Mouse (Mus musculus) thymus, postnatal 36 days (tissue): ENCODE data around the gene Rbm18.
"Not testable (repeated sequence)": the region's sequence is repeated elsewhere in the genome, so short reads cannot be mapped to it uniquely, and the experiment has no call there.

Experiments used
- DNase-seq, 2 experiments: peaks; one replicate each; pipeline ENCODE4 v3.0.0; 2022; ENCODE audit warnings: mixed read lengths in 2 of 2

Gene Rbm18

DNA sequence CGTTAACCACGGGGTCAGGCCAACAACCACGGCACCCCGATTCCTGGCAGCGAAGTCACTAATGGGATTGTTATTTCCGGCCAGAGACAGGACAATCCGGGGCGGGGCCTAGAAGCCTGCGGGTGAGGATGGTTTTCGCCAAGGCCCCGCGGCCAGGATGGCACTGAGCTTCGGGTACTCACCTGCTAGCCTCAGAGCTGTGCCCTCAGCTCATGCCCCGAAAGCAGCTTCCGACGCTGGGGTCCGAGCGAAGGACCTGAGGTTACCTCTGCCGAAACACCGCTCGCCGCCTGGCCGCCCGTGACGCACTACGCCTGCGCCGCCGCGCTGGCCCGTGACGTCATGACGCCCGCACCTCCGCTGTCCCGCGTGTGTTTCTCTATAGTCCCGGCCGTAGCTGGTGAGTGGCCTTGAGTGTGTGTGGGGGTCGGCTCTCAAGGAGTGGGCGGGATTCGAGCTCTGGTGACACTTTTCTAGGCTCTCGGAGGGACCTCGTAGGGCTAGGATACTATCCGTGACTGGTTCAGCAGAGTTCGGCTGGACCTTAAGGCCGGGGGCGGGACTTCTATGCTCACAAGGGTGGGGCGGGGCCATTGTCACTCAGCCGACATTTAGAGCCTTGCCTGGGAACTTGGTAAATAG, at the start of gene Rbm18, which contains the start of gene Mrrf:
Gene Rbm18 (minus strand): TSS at position 474 of the 642 bp plus-strand sequence.
Gene Mrrf (plus strand): TSS at position 90 of the 642 bp plus-strand sequence.
- peak; percentile 87 to 90 for DNase-seq

DNA sequence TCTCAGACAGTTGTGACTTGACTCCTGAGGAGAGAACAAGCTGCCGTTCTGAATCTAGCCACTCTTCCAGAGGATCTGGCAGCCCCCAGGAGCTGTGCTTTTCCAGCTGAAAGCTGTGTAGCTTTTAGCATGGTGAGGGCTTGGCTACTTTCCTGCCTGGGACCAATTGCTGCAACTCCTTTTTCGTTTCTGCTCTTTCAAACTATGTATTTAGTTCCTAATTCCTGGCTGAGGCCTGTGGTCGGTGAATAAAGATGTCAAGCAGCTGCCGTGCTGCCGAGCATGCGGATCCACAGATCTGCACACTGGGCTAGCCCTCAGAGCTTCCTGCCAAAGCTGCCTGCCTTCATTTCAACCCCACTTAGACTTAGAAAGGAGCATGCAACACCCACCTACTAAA, 48.3 kb upstream of the Rbm18 start:
- no peak for DNase-seq

GRCm38 (mm10) chr2:36184192-36184591, 47.6 kb upstream of the Rbm18 start:
- DNase-seq, result no peak

DNA sequence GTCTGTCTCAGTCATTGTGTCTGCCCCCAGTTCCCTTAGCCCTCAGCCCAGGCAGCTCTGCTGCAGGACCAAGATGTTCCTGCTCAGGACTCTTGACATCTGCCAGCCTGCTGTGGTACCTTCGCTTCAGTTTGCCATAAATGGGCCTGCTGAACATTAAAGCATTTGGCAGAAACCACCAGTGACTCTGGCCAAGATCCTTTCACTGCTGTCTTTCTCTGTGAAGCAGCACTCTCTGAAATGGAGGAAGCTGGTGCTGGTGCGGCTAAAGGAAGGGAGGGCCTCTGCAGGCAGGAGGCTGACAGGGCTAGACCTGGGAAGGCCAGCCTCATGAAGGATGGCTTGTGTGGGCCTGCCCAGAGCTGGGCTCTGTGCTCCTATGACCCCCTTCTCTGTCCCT, 46.7 kb upstream of the Rbm18 start:
- no peak for DNase-seq

GRCm38 (mm10) chr2:36181587-36182368, 45.2 kb upstream of the Rbm18 start:
- not testable (repeated sequence) for DNase-seq

DNA sequence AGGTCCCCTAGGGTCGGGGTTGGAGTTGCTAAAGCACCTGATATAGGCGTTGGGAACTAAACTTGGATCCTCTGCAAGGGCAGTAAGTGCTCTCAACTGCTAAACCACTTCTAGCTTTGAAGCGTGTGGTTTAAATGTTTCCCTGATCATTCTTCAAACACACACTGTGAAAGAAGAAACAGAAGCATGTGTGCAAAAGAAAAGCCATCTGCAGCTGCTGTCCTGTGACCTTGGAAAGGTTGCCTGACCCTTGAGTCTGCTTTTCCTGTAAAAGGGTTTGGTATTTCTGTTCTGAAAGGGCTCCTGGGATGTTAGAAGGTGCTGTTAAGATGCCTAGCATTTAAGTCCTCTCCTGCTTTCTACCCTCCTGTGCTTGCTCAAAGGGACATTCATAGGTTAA, 42.9 kb upstream of the Rbm18 start:
- DNase-seq, result no peak

GRCm38 (mm10) chr2:36172574-36172973, 36.0 kb upstream of the Rbm18 start:
- DNase-seq, result no peak

GRCm38 (mm10) chr2:36172136-36172535, 35.6 kb upstream of the Rbm18 start:
- no peak for DNase-seq

DNA sequence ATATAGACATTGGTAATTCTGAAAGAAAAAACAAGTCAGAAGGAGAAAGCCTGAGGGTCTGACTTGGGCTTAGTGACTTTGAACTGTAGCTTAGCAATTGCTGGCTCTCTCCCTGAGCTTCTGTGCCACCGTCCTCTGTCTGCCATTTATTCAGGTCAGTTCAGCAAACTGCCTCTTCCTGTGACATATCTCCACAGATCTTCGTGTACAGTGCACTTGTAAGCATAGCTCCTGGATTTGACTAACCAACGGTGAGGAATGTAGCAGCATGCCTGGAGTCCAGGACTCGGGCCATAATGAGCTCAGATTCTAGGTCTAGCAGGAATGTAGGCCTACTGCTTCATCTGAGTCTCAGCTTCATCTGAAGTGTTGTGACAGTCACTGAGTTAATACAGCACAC, 32.6 kb upstream of the Rbm18 start:
- DNase-seq, result no peak

GRCm38 (mm10) chr2:36167990-36168618, 31.5 kb upstream of the Rbm18 start:
- no peak for DNase-seq

- DNase-seq, result no peak
These were observed 22.8 kb upstream of the Rbm18 start for GRCm38 (mm10) chr2:36159336-36159735.

DNA sequence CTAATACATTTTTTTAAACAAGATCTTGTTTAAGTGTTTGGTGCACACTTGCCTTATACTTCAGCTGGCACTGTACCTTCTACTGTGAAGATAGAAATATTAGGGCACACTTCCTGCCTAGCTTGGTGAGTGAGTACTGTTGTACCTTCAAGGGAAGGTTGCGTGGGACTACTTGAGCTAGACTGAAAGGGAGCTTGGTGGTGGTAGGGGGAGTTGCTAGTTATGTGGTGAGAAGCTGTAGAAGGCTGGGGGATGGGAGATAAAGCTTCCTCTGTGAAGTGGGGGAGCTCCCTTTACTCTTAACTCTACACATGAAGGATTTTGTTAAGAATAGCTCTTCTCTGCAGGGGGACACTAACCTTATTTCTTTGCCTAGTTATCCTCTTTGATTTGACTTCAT, 20.9 kb upstream of the Rbm18 start:
- DNase-seq, result peak; percentile 5 to 12

- DNase-seq, result not testable (repeated sequence)
These were observed 15.8 kb upstream of the Rbm18 start for GRCm38 (mm10) chr2:36152401-36152800.

DNA sequence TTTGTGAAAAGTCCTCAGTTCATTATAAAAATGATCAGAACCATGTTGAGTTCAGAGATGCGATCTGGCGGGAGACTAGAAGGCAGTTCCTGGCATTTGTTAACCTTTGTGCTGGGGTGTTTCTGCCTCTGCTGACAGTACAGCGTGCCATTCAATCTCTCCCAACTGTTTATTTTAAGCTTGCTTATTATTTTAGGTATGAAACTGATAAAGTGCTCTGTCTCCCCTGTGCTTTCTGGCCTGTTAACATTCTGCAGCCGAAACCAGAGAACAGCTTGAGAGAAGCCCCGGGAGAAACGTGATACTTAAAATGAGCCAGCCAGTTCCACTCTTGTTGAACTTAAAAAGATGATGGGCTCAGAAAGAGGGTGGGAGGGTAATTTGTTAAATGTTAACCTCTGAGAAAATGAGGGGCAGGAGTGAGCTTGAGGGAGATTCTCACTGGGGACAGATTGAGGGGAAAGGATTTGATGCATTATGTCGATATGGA, 12.3 kb upstream of the Rbm18 start:
- DNase-seq, result no peak

GRCm38 (mm10) chr2:36139096-36139495, 2.5 kb upstream of the Rbm18 start:
- no peak for DNase-seq

GRCm38 (mm10) chr2:36135887-36136286, 686 bp downstream of the Rbm18 start:
- DNase-seq, result no peak

DNA sequence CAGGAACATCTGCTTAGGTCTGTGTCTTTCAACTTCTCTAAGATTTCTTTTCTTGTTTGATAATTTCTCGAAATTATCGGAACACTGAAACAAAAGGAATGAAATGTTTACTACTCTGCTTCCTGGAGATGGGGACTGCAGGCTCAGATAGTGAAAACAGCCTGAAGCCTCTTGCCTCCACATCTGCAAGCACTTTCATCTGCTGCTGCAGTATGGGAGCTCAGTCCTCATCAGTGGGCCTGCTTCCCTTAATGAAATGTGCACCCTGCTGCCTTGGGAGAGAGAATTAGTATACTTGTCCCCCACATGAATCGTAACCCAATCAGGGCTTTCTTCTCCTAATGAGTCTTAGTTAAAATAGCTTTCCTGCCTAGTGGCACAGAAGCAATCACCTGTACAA, 7.5 kb downstream of the Rbm18 start:
- no peak for DNase-seq

GRCm38 (mm10) chr2:36127973-36128372, 8.6 kb downstream of the Rbm18 start:
- no peak for DNase-seq

DNA sequence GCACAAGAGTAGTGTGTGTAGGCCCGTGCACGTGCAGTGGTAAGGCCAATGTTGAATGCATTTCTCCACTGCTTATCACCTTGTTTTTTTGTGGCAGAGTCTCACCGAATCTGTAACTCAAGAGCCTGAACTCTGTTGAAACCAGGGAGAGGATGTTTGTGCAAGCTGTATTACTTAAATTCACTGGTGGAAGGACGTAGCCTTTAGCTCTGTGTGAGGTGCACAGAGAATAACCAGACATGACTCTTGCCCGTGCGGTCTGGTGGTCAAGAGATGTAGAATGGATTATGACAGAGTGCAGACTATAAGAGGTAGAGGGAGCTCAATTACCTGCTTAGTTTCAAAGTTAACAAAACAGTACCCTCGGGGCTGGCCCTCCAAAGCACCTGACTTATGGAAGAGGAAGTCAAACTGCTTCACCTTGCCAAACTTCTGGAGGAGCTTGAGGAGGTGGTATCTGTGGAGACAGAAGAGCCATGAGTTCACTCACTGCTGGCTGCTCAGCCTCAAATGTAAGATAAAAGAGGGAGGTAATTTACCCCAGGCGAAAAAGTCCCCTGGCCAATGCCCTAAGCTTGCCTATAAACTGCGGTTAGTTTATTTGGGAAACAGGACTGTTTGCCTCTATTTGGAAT, 9.7 kb downstream of the Rbm18 start:
- no peak for DNase-seq

GRCm38 (mm10) chr2:36112632-36113031, 23.9 kb downstream of the Rbm18 start:
- no peak for DNase-seq

GRCm38 (mm10) chr2:36108615-36109014, 28.0 kb downstream of the Rbm18 start:
- no peak for DNase-seq

DNA sequence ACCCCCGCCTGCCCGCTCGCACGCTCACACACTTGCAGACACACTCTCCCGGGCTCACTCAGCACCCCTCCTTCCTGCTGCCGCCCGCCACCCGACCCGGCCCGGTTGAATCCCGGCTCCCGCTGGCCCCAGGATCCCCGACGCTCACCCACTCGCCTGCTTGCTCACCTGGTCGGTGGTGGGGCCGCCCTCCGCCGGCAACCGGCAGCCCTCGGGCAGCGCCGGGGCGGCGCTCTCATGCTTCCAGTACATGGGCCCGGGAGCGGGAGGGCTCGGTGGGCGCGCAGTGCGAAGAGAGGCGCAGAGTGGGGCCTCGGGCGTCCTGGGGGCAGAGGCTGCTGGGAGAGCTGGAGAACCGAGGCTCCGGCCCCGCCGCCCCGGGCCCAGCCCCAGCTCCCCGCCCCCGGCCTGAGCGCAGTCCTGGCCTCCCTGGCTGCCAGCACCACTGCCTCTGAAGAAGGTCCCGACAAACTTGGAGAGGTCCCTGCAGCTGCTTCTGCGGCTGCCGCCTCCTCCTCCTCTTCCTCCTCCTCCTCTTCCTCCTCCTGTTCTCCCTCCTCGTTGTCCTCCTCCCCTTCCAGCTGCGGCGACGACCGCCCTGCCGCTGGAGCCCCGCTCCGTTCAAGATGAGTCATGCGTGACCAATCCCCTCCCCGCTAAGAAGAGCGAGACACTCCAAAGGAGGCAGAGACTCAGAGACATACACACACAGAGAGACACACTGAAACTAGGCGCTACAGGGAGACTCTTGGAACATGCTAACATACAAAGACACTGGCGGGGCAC, 31.4 kb downstream of the Rbm18 start, which contains the start of gene Lhx6:
Gene Lhx6 (minus strand): TSS at position 453 of the 786 bp plus-strand sequence.
- no peak for DNase-seq
